Mouse (Mus musculus) embryonic facial prominence, embryonic 11.5 days (tissue): ENCODE data around the gene Ipo11. TPM values are rescaled to one million over a fixed set of nuclear protein-coding genes. Genes with fewer than 3 reads are reported as not detected.
"Not testable (repeated sequence)": the region's sequence is repeated elsewhere in the genome, so short reads cannot be mapped to it uniquely, and the experiment has no call there.

Experiments used
- ATAC-seq: fragments of 200-750 bp; cut with Nextera tagmentation; replicated peaks from 2 replicates; pipeline ENCODE4 v1.8.0; 2017; ENCODE audit warnings: low read depth; ENCODE audit not compliant: insufficient number of reproducible peaks, low FRiP score, low TSS enrichment
- DNase-seq: peaks from one replicate; pipeline ENCODE4 v3.0.0-alpha.2; 2015; ENCODE audit warnings: low spot score
- H3K27ac ChIP-seq: fragments of 300-500 bp; sonication (generic); replicated peaks from 2 replicates; pipeline ENCODE4 v1.5.1; 2014; ENCODE audit warnings: mild to moderate bottlenecking, low read depth, low read length, control low read depth
- H3K27me3 ChIP-seq: fragments of 300-500 bp; sonication (generic); 2 replicates; pipeline ENCODE4 v1.6.1; 2014; ENCODE audit warnings: mild to moderate bottlenecking, low read length, moderate library complexity, mixed read lengths; ENCODE audit not compliant: control insufficient read depth, insufficient read depth
- H3K36me3 ChIP-seq: fragments of 300-500 bp; sonication (generic); replicated peaks from 2 replicates; pipeline ENCODE4 v1.6.1; 2014; ENCODE audit warnings: low read depth, mild to moderate bottlenecking, low read length, moderate library complexity, mixed read lengths; ENCODE audit not compliant: control insufficient read depth, insufficient read depth
- H3K4me1 ChIP-seq: fragments of 300-500 bp; sonication (generic); 2 replicates; pipeline ENCODE4 v1.6.1; 2014; ENCODE audit warnings: low read length, mixed read lengths; ENCODE audit not compliant: control insufficient read depth, insufficient read depth
- H3K4me2 ChIP-seq: fragments of 300-500 bp; sonication (generic); 2 replicates; pipeline ENCODE4 v1.6.1; 2014; ENCODE audit warnings: low read depth, mild to moderate bottlenecking, control low read depth, low read length, moderate library complexity
- H3K4me3 ChIP-seq: fragments of 300-500 bp; sonication (generic); 2 replicates; pipeline ENCODE4 v1.5.1; 2014; ENCODE audit warnings: low read depth, low read length, control low read depth
- H3K9ac ChIP-seq: fragments of 300-500 bp; sonication (generic); replicated peaks from 2 replicates; pipeline ENCODE4 v1.6.1; 2014; ENCODE audit warnings: mild to moderate bottlenecking, control low read depth, low read length
- H3K9me3 ChIP-seq: fragments of 300-500 bp; sonication (generic); replicated peaks from 2 replicates; pipeline ENCODE4 v1.6.1; 2016; ENCODE audit warnings: mild to moderate bottlenecking, low read length, inconsistent platforms, mixed read lengths; ENCODE audit not compliant: control insufficient read depth
- WGBS: fragments of 180-500 bp; shearing (Covaris S2); extraction: QIAGEN DNeasy Blood & Tissue Kit; methylation state at CpG from one replicate; pipeline ENCODE4 v1.1.7; 2014; 5-methylcytosine and 5-hydroxymethylcytosine counted together
- polyA plus RNA-seq: library from polyadenylated mRNA; unstranded; fragments of >200 nt; fragmentation: Nextera tagmentation; extraction: Ambion mirVana; gene quantifications from 2 replicates; pipeline ENCODE4 v1.2.1, GENCODE M21; 2014

Gene Ipo11
- polyA plus RNA-seq, 1 experiment from 2014 or later, result 77.3 TPM

DNA sequence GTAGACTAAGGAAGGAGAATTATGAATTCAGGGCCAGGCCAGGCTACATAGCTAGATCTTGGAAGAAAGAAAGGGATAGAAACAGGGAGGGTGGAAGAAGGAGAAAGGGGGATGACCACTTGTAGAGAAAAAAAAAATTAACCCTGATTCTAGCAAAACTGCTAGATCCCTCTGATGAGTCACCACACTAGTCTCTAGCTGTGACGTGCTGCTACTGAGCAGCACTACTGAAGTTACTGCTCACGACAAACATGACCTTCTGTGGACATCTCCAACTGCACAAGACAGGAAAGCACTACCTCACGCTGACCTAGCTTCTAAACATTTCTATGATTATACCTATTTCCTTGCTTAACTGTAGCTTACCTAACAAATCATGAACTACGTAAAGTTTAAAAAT is 8.5 kb downstream of the Ipo11 start:
- no peaks in the 10 kb centered on the region for H3K4me1 ChIP-seq
- no peak overlapping the region for H3K27ac ChIP-seq
- H3K9me3 ChIP-seq, result no peaks in the 10 kb centered on the region
- ATAC-seq (no peak), DNase-seq (no peak)
- WGBS, result 98% methylated on average over 4 of the region's 4 CpGs
- H3K36me3 ChIP-seq, result no peaks in the 10 kb centered on the region; the same call in 1 of the 2 replicates
- H3K4me2 ChIP-seq, result no peak overlapping the region
- H3K27me3 ChIP-seq, result no peaks in the 10 kb centered on the region
- H3K9ac ChIP-seq, result no peak overlapping the region
- no peak overlapping the region for H3K4me3 ChIP-seq

DNA sequence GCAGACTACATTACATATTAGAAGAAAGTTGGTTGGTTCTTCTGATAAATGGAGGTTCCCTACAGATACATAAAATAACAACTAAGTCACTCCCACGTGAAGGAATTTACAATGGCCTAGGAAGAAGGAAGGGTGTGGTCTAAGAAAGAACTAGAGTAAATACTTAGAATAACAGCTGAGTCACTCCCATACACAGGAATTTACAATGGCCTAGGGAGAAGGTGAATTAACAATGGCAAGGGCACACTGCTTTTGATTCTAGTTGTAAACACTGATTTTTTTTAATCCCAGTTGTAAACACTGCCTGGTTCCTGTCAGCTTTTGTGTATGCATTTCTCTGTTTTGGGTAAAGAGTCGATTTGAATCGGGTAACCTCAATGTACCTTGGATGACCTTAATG is 10.8 kb downstream of the Ipo11 start:
- WGBS, result 90% methylated on average over 3 of the region's 3 CpGs
- not testable (repeated sequence) for H3K4me1 ChIP-seq, H3K27ac ChIP-seq, H3K9me3 ChIP-seq, DNase-seq, H3K27me3 ChIP-seq, H3K4me3 ChIP-seq, H3K4me2 ChIP-seq, H3K9ac ChIP-seq, ATAC-seq, H3K36me3 ChIP-seq

DNA sequence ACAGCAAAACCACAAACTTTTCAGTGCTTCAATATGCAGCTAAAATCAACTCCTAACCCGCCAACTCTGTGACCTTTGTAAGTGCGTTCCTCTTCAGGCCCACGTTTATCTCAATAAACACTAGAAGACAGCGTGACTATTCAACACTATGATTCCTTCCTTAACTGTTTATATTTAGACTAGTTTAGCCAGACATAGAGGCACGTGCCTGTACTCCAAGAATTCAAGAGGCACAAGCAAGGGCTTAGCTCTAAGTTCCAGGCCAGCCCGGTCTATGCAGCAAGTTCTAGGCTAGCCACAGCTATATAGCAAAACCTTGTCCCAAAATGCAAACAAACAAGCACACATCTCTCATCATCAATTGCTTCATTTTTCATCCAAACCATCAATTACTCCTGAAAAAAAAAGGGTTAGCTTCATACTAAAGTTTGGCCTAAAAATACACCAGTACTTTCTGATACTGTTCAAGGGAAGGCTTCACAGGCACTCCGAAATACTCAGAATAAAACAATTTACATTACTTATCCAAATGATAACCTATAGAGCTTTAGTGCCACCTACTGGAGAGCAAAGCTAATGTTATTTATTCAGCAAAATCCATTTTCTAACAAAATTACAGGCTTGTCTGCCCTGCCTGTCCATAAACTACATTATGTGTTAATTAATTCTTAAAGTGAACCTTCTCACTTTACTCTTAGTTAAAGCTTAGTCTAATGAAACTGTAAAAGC is 18.3 kb downstream of the Ipo11 start:
- Histone ChIP-seq H3K36me3 (no peaks in the 10 kb centered on the region; the same call in 1 of the 2 replicates), H3K9me3 (no peaks in the 10 kb centered on the region), H3K27me3 (no peaks in the 10 kb centered on the region), H3K27ac (no peak overlapping the region), H3K4me3 (no peak overlapping the region), H3K4me2 (no peak overlapping the region), H3K4me1 (no peaks in the 10 kb centered on the region), H3K9ac (no peak overlapping the region)
- no peak for ATAC-seq
- DNase-seq, result peak; percentile 69
- WGBS, result 89% methylated on average over 7 of the region's 7 CpGs

- Histone ChIP-seq H3K4me2 (no peak overlapping the region), H3K4me3 (no peak overlapping the region), H3K4me1 (no peaks in the 10 kb centered on the region), H3K27me3 (no peaks in the 10 kb centered on the region), H3K9ac (no peak overlapping the region), H3K36me3 (peaks cover 3% of the 10 kb centered on the region; the same call in 1 of the 2 replicates), H3K9me3 (no peaks in the 10 kb centered on the region), H3K27ac (no peak overlapping the region)
- ATAC-seq (no peak), DNase-seq (no peak)
- 86% methylated on average over 3 of the region's 3 CpGs for WGBS
These were observed 23.5 kb downstream of the Ipo11 start for GRCm38 (mm10) chr13:106913125-106913736.

DNA sequence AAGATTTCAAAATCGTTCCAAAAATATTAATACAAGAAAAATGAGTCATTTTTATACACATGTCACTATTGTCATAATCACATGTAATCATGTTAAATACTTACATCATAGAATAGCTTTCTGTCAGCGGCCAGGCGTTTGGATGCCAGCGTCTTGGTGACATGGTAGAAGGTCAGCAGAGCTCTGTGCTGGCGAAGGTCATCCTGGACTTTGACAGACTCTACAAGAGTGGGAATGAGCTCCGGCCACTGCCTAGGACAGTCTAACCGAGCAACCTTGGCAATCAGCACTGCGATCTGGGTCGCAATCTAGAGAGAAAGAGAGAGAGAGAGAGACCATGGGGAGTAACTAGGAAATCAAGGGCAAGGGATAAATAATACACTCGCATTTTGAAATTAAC is 26.7 kb downstream of the Ipo11 start:
- Histone ChIP-seq H3K4me2 (no peak overlapping the region), H3K4me3 (no peak overlapping the region), H3K9me3 (no peaks in the 10 kb centered on the region), H3K4me1 (no peaks in the 10 kb centered on the region), H3K9ac (no peak overlapping the region), H3K27me3 (no peaks in the 10 kb centered on the region), H3K27ac (no peak overlapping the region), H3K36me3 (peaks cover 3% of the 10 kb centered on the region; the same call in 1 of the 2 replicates)
- 94% methylated on average over 10 of the region's 10 CpGs for WGBS
- DNase-seq, result no peak
- no peak for ATAC-seq

DNA sequence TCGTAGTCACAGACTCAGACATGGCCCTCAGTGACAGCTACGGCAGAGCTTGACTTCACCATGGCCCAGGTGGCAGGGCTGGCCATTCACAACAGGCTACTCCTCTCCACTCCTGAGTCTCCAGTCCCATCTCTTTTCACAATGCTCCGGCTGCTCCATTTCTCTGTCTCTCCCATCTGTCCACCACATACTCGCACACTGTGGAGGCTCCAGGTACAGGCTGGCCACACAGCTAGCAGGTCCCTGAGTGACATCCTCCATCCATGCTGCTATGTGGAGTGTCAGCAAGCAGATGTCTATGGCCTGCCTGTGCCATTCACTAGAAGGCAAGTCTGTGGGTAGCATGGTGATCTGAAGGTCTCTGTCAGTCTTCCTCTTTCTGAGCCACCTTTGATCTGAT is 29.5 kb downstream of the Ipo11 start:
- Histone ChIP-seq H3K36me3 (peaks cover 3% of the 10 kb centered on the region; the same call in 1 of the 2 replicates), H3K4me3 (no peak overlapping the region), H3K4me1 (no peaks in the 10 kb centered on the region), H3K9ac (no peak overlapping the region), H3K27ac (no peak overlapping the region), H3K27me3 (no peaks in the 10 kb centered on the region), H3K4me2 (no peak overlapping the region), H3K9me3 (no peaks in the 10 kb centered on the region)
- ATAC-seq, result no peak
- WGBS, result 95% methylated on average over 4 of the region's 4 CpGs
- no peak for DNase-seq

GRCm38 (mm10) chr13:106905154-106905553 is 31.6 kb downstream of the Ipo11 start:
- not testable (repeated sequence) for H3K4me3 ChIP-seq, H3K4me2 ChIP-seq, DNase-seq, H3K27ac ChIP-seq, H3K9ac ChIP-seq, H3K36me3 ChIP-seq, H3K4me1 ChIP-seq, H3K9me3 ChIP-seq, ATAC-seq, H3K27me3 ChIP-seq
- 93% methylated on average over 5 of the region's 6 CpGs for WGBS

DNA sequence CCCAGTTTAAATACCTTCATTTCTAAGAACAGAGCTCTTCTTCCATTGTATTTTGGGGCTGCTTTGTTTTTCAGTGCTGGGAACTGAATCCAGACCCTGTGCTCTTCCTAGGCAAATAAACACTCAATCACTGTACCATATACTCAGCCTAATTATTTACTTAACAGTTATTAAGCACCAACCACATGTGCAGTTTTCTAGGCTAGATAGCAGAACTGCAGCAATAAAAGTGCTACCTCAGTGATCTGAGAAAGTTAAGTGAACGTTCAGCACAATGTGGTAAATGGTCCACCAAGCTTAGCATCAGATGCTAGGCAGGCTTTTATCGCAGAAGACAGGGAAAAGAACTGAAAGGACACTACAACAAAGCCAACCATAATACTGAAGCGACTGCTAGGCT is 32.1 kb downstream of the Ipo11 start:
- H3K9ac ChIP-seq, result no peak overlapping the region
- H3K4me1 ChIP-seq, result no peaks in the 10 kb centered on the region
- no peak overlapping the region for H3K27ac ChIP-seq
- H3K36me3 ChIP-seq, result peaks cover under 1% of the 10 kb centered on the region; the same call in 1 of the 2 replicates
- H3K4me2 ChIP-seq, result no peak overlapping the region
- ATAC-seq (no peak), DNase-seq (no peak)
- 92% methylated on average over 3 of the region's 3 CpGs for WGBS
- no peaks in the 10 kb centered on the region for H3K9me3 ChIP-seq
- no peaks in the 10 kb centered on the region for H3K27me3 ChIP-seq
- no peak overlapping the region for H3K4me3 ChIP-seq
